Mouse (Mus musculus) layer of hippocampus, adult 9-10 months (tissue): ENCODE data around the gene Cd151.
"Not testable (repeated sequence)": the region's sequence is repeated elsewhere in the genome, so short reads cannot be mapped to it uniquely, and the experiment has no call there.

Experiments used
- DNase-seq: peaks from one replicate; pipeline ENCODE4 v3.0.0; 2022; ENCODE audit warnings: low spot score

Cd151 gene

DNA sequence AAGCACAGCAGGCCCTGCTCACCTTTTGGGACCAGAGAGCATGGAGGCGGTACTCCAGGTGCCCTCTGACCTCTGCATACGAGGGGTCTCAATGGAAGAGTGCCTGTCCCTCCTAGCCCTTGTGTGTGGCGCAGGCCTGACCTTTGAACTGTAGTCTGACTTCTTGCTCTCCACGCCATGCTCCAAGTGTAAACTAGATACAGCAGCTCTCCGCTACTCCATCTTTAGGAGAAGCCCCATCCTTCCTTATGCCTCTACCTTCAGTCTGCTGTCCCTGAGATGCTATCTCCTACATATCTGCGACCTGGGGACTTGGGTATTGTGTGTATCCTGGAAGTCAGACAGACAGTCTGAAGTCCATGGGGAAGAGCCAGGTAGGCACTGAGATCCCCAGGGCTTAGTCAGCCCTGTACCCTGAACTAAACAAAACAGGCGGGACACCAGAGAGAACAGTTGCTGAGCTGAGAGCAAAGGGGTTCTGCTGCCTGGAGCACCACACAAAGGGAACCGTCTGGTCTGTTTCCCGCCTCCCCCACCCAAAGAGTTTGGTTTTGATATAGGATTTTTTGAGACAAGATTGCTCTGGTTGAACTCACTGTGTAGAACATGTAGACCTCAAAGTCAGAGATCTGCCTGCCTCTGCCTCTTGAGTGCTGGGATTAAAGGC is 31.2 kb upstream of the Cd151 start:
- DNase-seq = no peak

DNA sequence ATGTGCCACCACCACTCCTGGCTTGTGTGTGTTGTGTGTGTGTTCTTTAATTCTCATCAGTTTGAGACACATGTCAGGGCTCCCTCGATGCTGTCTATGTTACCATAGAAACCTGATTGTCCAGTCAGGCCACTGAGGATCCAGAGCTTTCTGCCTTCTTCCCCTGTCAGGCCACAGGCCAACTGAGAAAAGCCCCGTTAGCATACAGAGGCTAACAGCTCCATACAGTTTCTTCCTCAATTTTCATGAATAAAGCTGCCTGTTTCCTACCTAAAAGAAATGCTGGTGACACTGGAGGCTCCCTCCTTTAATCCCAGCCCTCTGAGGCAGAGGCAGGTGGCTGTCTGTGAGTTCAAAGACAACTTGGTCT is 30.7 kb upstream of the Cd151 start:
- DNase-seq = no peak

DNA sequence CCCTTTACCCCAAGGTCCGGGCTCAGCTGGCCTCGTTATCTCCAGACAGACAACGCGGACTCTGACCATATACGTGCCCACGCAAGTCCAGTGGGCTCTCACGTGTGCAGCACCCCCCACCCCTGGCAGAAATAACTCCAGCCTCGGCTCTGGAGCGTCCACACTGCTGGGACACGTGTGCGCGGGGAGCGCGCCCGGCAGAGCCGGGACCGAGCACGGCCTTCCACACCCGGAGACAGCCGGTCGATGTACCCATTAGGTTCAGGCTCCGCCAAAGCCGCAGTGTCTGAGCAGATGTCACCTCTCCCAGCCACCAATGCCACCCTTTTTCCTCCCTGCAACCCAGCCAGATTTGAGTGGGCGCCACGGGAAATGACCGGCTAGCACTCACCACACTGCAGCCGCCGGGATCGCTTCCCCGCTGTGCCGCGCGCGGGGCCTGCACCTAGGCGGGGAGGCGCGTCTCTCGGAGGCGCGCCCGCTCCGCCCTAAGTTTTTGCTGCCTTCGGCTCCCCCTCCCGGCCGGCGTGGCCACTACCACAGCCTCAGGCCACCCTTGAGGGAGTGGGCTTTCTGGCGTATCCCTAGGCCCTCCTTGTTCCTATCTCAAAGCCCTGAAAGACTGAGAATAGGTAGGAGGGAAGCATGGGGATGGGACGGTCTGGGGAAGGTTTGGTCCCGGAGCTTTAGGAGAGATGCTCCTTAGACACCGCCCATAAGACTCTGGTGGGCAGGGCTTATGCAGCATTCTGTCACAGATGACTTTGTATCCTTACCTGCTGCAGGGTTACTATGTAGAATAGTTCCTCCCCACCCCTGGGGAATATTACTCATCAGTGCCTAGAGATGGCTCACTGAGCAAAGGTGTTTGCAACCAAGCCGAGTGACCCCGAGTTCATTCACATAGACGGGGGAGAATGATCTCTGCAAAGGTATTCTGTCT is 29.7 kb upstream of the Cd151 start, which contains the start of gene Slc25a22:
Slc25a22 (minus strand) TSS at position 715 of the 943 bp plus-strand sequence.
- no peak for DNase-seq

DNA sequence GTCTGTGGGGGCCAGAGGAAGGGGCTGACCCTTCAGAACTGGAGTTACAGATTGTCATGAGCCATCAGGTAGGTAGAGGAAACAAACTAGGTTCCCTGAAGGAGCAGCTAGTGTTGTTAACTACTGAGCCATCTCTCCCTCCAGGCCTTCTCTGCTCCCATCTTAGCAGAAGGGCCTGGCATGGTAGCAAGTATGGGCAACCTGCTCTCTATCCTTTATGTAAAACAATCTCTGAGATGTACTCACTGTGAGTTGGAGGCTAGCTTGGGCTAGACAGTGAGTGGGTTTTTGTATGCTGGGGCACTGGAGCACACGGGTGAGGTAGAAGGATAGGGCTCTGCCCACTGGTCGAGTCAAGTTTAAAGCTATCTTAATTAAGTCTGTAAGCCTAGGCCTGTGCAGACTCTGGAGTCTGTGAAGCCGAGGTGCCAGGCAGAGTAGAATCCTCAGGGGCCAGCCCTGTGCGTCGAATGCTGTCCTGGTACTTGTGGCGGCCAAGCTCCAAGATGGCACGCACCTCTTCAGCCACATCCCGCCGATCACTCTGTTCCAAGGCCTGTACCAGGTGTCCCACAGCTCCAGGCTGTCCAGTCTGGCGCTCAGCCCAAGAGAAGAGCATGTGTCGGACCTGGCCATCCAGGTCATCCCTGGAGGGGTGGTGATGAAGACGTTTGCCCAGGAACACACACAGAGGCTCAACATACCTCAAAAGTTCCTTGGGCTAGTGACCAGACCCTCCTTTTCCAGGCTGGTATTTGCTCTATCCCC is 28.8 kb upstream of the Cd151 start:
- DNase-seq = no peak

DNA sequence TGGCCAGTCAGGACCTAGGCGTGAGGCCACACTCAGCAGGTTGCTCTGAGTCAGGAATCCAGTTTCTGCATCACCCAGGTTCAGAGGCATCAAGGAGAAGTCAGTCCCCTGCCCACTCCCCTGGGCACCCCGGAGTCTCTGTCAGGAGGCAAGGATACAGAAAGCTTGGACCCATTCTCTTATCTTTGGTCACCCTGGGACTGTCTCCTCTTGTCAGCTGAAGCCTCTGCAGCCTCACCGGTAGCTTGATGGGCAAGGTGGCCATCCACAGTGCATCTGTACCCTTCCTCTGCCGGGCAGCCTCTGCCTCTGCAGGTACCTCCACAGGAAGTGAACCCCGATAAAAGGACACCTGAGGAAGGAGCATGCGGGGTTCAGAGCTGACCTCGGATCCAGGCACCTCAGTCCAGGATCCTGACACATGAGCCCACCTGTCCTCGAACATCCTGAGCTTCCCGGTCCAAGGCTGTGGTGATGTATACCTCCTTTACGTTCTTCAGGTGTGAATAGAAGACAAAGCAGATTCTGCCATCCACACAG is 28.0 kb upstream of the Cd151 start:
- DNase-seq = no peak

DNA sequence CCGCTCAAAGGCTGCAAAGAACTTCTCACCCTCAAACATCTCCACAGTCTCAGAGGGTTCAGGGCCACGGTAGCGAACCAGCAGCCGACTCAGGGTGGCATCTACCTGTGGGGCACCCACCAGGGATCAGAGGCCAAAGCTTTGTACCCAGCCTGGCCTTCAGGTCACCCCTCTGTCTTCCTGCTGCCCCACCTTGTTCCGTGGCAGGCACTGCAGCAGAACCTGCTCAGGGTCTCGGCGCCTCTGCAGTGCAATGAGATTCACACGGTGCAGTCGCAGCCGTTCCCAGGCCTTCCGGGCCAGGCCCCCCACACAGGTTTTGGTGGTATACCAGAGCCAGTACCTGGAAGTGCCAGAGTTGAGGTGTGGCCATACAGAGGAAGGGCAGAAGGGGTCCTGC is 27.4 kb upstream of the Cd151 start:
- no peak for DNase-seq

DNA sequence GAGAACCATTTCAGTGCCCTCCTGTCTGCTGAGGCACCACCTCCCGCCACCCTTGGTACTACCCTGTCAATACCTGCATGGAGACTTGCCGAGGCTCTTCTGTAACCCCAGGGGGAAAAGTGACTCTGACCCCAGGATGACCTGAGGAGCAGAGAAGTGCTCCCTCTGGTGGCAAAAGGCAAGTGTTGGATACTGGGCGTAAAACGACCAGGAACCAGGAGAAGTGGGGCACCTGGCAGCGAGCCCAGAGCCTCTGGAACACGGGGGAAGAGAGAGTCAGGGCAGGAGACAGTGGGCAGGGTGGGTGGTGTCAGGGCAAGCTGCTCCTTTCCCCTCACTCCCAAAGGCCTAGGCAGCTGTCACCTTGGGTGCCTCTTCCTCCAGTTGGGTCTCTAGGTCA is 26.6 kb upstream of the Cd151 start:
- no peak for DNase-seq

DNA sequence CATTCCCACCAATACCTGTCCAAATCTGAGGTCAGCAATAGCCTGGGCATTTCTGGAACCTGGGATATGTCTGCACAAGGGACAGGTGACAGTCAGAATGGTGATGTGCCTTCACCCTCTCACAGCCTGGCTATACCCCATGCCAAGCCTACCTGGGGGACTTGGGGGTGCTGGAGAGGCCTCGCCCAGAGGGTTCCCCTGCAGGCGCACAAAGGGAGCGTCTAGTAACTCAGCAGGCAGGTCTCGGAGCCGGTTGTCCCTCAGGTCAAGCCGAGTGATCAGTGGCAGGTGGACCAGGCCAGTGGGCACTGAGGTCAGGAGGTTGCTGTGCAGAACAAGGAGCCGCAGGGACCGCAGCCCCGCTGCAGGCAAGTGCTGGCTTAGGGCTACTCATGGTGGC is 25.7 kb upstream of the Cd151 start:
- DNase-seq = no peak

DNA sequence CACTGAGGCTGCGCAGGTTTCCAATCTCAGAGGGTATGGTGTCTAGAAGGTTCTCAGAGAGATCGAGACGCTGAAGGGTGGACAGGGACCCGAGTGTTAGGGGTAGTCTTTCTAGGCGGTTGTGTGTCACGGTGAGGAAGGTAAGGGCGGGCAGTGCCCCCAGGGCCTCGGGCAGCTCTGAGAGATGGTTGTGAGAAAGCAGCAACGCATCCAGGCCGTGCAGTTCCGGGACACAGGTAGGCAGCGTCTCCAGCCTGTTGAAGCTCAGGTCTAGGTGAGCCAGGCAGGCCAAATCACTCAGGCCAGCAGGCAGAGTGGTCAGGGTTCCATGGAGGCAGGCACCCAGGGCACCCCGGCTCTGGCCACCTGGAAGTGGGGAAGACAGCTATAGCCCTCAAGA is 25.0 kb upstream of the Cd151 start:
- no peak for DNase-seq

DNA sequence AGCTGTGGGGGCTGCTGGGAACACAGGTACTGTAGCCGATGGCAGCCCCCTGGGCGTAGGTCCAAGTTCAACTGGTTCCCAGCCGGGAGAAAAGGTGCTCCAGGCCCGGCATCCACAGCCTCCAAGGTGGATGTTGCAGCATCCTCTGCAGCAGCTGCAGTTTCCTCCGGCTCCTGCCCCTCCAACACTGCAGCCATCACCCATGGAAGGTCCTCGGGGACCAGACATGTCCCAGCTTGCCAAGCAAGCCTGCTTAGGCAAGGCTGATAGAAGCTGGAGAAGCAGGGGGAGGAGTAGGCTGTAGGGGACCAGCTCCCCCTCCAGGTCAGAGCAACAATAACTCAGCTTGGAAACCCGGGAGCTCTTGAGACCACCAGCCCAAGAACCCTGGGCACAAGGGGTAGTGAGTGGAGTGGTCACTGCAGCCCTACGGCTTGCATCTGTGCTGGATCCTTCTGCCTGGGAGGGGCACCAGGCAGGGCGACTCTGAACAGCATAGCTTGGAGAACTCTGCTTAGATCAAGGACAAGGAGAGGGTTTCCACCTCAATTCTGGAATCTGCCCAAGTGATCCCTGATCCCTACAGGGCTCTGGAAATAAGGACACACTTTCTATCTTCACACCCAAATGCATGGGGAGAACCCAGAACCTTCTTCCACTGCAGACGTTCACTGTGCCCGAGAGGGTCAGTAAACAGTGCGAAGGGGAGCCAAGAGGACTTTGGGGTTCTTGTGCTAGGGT is 23.9 kb upstream of the Cd151 start:
- no peak for DNase-seq

DNA sequence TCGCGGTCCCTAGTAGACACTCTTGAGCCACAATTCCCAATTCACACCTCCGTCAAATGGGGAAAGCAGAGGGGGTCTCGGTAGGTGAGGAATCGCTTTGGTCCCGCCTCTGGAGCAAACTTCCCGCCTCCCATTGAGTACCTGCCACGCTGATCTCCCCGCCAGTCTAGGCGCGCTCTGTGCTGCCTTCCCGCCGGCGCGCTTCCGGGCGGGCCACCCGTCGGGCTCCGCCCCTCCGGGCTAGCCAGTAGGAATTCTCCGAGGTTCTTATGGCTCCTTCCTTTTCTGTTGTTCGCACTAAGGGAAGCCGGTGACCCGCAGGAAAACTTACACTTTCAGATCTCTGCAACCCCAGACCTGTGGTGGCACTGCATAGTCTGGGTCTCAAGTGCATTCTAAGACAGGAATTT is 23.4 kb upstream of the Cd151 start, which contains the start of gene Pidd1:
Pidd1 (minus strand) TSS at position 198 of the 410 bp plus-strand sequence.
- no peak for DNase-seq

DNA sequence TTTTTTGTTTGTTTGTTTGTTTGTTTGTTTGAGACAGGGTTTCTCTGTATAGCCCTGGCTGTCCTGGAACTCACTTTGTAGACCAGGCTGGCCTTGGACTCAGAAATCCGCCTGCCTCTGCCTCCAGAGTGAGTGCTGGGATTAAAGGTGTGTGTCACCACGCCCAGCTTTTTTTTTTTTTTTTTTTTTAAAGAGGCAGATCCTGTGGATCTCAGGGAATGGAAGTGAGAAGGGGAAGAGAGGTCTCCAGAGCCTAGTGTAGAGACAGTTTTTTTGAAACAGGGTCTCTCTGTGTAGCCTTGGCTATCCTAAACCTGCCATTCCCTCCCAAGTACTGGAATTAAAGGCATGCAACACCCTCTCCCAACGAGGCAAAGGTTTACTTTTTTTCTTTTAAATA is 20.8 kb upstream of the Cd151 start:
- not testable (repeated sequence) for DNase-seq

DNA sequence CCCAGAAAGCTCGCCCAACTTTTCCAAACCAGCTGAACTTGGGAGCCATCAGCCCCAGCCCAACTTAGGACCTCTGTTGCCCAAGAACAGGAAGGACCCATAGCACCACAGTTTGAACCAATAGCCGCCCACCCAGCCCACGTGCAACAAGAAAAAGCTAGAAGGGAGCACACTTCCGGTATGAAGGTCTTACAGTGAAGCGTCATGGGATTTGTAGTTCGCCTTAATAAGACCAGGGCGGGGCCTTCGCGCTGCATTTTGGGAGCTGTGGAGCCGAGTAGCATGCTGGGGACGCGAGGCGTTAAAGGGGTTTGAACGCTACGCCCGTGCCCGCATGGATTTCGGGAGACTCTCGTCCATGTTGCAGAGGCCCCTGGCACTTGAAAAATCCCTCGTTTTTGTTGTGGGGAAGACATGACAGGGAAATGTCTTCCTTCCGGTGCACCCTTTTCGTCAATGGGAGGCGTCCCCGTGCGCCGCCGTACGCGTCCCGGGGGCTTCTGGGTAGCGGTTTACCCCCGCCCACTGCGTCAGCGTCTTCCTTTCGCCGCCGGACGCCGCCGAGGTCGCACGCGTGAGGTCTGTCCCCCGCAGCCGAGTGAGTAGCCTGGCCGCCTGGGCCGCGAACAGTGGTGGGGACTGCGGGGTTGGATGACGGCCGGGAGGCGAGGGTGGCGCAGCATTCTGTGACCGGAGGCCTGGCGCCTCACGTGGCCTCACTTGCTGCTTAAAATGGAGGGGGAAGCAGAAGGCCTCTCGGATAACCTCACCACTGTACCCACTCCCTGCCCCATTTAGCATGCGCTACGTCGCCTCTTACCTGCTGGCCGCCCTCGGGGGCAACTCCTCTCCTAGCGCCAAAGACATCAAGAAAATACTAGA is 19.8 kb upstream of the Cd151 start, which contains the start of gene Rplp2:
Rplp2 (plus strand) TSS at position 261 of the 882 bp plus-strand sequence.
- DNase-seq = peak; percentile 92

DNA sequence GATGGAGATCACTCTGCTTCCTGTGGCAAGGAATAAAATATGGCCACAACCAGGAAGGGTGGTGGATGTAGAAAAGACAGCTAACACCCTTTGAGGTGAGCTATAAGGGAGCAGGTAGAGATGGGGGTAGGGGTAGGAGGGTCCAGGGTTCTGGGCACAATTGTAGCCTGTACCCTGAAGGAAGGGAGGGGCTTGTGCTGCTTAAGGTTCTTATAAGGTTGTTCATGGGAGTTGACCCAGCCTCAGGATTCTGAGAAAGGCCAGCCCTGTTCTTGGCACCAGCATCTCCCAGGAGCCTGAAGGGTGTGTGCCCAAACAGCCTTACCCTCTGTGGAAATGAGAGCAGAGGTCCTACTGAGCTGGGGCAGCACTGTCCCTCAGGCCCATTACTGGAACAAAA is 15.3 kb upstream of the Cd151 start:
- no peak for DNase-seq

DNA sequence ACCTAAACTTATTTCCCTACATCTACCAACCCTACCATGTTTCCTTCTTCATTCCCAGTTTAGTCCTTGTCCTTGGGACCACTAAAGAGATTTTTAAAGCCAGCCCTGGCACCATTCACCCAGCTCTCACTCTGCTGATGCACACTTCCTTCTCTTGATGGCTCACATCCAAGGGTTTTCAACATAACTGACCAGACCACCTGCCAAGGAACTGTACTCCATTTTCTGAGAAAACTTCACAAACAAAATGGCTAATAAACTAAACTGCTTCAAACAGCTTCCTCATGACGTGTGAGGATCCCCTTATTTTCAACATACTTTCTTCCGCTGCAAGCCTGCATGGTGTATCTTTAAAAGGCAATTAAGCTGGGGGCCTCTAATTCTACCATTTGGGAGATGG is 13.6 kb upstream of the Cd151 start:
- DNase-seq = no peak

DNA sequence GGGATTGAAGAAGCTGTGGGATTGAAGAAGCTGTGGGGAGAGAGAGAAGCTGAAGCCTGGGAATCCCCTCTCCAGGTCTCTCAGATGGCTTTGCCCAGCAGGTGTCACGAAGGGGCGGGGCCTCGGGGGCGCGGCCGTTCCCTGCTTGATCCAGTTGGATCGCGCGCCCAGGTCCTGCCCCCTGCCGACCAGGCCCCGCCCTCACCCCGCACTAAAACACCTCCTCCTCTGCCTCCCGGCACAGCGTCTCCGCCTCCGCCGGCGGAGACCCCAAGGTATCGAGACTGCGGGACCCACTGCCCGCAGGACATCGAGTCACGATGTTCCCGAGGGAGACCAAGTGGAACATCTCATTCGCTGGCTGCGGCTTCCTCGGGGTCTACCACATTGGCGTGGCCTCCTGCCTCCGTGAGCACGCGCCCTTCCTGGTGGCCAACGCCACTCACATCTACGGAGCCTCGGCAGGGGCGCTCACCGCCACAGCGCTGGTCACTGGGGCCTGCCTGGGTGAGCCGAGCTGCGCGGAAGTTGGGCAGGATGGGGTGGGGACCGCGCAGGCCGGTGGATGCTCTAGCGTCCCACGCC is 12.1 kb upstream of the Cd151 start, which contains the start of gene Pnpla2:
Pnpla2 (plus strand) TSS at position 232 of the 585 bp plus-strand sequence.
- DNase-seq = no peak

DNA sequence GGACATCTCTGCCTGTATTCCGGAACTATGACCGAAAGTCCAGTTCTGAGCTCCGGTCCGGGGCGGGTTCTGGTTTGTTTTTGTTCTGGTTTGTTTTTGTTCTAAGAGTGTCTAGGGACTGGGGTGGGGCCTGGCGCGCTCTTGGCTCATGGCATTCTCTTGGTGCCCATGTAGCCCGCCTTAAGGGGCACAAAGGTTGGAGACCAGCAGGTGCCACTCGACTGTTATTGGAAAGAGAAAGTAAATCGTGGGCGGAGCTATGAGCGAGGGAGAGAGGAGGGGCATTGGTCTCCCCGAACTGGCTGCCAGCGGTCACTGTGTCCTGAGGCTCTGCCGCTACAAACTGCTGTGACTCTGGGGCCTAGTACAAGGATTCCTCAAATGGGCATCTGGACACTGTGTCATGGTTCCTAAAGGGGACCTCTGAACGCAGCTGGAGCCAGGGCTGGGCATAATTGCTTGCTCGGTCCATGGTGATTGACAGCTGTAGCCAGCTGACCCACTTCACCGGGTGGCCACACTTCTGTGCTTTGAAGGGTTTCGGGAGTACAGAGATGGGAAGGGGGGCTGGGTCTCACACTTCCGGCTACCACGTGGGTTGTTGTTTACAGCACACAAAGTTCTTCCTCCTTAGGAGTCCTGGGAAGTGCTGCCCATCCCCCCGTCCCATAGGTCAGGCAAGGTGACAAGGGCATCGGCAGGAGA is 11.4 kb upstream of the Cd151 start:
- no peak for DNase-seq

DNA sequence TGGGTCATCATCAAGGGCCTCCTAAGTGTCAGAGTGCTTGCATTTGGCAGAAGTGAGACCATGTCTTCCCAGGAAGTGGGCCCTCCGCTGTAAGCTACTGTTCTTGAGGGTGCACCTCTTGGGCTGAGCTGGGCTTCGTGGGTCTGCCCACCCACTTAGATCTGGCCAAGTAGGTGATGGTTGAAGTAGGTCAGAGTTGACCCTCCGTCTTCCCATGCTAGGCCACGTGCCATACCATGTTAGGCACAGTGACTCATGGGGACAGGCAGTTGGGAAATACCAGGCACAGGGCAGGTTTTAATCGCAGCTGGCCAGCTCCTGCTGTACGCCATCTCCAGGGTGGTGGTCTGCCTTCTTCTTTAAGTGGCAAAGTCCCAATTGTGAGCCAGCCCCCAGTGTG is 10.5 kb upstream of the Cd151 start:
- no peak for DNase-seq

DNA sequence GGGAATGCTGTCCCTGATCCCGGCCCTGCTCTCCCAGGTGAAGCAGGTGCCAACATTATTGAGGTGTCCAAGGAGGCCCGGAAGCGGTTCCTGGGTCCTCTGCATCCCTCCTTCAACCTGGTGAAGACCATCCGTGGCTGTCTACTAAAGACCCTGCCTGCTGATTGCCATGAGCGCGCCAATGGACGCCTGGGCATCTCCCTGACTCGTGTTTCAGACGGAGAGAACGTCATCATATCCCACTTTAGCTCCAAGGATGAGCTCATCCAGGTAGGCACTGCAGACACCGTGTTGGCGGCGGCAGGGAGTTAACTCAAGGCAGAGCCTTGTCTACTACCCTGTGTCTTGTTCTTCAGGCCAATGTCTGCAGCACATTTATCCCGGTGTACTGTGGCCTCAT is 10.0 kb upstream of the Cd151 start:
- no peak for DNase-seq
